Mouse (Mus musculus): ENCODE data around the gene Pde4d.

Pde4d gene

GRCm38 (mm10) chr13:109047126-109047525 lies 597.4 kb downstream of the Pde4d start:
- in situ Hi-C loops (cut with MboI) = no loop called here

DNA sequence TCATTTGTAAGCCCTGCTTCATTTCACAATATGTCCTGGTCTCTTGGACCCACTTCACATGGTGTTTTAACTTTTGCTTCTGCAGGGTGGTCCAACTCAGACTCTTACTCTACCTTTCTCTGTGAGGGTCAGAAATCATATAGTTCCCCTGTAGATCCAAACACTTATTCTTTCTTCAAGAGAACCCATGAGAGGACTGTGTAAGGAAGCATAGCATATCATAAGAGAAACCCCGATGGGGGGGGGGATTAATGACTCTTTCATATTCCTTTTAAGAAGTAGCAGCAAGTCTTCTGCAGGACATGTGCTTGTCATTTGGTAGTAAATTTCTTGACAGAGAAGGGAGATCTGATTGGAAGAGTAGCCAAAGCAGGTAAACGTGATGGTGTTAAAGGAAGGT lies 603.1 kb downstream of the Pde4d start:
- in situ Hi-C loops (cut with MboI) = no loop called here

DNA sequence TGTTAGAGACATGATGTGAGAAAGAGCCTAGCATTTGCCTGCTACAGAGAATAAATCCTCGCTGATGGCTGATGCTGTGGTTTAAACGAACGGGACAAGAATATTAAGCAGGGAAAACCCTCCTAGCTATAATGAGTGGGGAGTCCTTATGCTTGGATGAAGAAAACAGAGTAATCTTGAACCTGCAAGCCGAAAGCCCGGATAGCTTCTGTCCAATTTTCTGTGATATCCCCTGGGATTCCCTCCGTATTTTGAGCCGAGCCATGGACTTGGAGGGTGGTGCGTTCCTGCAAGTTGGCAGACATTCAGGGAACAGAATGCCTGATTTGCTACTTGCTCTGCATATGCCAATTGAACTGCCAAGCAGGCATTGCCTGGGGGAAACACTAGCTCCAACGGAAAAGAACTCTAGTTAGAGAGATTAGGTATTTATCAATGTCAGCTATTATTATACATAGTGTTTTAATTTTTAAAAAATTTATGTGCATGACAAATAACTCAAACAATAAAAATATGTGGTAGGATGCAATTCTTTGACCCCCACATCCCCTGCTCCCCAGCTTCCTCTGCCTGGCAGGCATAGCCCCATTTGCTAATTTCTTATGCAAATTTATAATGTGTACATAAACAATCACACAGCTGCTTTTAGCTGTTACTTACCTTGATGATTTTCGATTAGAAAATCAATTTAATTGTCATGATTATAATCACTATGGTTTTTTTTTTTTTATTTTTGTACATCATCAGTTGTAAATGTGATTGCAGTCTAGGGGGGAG lies 603.7 kb downstream of the Pde4d start:
- in situ Hi-C loops (cut with MboI) = no loop called here

DNA sequence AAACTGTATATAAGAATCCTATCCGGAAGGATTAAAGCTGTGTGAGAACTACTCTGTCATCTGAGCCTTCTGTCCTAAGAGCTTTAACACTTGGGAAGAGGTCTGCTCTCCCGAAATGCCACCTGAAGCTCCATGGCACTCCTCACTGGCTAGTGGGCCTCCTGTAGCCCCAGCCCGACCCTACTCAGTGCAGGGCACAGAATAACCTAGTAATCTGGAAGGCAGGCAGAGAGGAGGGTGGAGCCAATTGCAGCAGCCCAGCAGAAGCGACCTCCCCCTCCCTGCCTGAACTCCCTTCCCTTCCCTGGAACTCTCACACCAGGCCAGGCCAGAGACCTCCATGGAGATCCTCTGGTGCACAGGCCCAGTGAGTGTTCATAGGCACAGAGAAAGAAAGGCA lies 608.3 kb downstream of the Pde4d start:
- in situ Hi-C loops (cut with MboI) = no loop called here

GRCm38 (mm10) chr13:109066581-109067159 lies 616.9 kb downstream of the Pde4d start:
- in situ Hi-C loops (cut with MboI) = no loop called here

DNA sequence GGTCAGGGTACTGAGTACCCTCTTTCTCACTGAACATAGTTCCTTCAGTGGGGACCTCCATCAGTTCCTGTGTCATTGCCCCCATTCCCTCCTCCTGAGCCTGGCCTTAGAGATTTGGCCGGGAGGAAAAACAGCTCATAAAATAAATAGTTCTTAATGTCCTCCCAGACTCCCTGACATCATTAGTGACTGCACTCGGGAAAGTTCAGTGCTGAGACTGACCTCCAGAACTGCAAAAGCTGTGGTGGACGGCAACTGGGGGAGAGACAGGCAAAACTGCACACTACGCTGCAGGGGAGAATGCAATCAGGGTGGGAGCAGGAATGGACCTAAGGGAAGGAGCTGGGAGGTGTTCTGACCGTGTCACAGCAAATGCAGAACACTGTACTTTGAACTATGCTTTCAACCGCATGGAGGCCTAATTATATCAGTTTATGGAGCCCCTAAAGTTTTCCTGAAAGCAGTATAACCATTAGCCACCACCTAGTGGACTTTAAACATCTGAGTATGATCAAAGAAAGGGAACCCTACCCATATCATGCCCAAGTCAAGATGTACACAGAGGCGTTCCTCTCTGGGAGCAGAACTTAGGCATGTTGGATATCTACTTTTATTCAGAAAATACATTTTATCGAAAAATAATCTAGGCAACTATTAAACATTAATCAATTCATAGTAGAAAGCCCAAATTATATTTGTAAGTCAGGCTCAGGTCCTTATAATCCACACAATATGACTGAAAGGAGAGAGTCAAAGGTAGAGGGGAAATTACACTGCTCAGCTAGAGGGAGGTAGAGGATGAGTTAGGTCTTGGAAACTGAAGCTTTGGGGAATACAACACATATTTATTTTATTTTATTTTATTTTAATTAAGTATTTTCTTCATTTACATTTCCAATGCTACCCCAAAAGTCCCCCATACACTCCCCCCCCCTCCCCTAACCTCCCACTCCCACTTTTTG lies 618.8 kb downstream of the Pde4d start:
- in situ Hi-C loops (cut with MboI) = no loop called here

DNA sequence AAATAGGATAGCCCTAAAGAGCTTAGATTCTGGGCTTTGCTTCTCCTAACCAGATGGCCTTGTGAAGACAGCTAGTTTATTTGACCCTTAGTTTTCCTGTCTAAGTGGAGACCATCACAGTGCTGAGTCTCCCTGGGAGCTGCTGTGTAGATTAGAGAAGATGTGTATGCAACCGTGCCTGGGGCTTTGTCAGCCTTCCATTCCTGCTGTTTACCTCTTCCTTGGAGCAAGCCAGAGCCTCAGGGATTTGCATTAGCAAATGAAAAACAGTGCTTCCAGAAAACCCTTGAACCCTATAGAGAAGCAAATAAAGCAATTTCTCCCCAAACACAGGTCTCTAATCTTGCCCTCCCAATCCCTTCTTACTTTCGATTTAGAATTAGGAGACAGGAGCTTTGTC lies 623.6 kb downstream of the Pde4d start:
- in situ Hi-C loops (cut with MboI) = no loop called here

GRCm38 (mm10) chr13:109074078-109074477 lies 624.3 kb downstream of the Pde4d start:
- in situ Hi-C loops (cut with MboI) = no loop called here

DNA sequence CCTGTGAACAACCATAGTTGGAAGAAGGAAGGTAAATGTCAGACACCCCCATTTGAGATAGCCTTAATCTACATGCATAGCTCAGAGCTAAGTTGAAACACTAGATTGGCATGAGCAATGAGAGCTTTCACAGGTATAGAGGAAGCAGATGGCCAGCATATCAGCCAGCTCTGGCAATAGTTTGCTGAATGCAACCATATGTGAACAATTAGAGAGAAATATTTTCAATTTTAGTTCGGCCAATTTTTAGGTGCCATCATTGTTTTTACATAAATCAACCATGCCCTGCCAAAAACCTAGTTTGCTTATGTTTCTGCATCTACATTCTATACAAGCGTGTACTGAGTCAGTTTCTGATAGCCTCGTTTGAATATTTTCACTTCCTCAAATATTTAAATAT lies 642.9 kb downstream of the Pde4d start:
- in situ Hi-C loops (cut with MboI) = no loop called here

GRCm38 (mm10) chr13:109096654-109097053 lies 646.9 kb downstream of the Pde4d start:
- in situ Hi-C loops (cut with MboI) = no loop called here

DNA sequence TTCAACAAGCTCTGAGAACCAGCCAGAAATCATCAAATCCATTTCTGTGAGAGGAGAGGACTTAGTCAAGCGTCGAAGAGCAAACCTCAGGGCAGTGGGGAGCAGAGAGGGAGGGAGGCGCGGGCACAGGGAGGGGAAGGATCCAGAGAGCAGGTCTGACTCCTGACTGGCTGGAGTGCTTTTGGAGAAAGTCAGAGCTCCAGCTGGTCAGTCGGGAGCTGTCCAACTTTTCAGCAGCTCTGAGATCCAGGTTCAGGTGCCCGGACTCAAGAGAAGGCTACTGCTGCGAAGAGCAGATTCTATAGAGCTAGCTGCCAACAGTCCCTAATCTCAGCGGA lies 666.2 kb downstream of the Pde4d start:
- in situ Hi-C loops (cut with MboI) = no loop called here

DNA sequence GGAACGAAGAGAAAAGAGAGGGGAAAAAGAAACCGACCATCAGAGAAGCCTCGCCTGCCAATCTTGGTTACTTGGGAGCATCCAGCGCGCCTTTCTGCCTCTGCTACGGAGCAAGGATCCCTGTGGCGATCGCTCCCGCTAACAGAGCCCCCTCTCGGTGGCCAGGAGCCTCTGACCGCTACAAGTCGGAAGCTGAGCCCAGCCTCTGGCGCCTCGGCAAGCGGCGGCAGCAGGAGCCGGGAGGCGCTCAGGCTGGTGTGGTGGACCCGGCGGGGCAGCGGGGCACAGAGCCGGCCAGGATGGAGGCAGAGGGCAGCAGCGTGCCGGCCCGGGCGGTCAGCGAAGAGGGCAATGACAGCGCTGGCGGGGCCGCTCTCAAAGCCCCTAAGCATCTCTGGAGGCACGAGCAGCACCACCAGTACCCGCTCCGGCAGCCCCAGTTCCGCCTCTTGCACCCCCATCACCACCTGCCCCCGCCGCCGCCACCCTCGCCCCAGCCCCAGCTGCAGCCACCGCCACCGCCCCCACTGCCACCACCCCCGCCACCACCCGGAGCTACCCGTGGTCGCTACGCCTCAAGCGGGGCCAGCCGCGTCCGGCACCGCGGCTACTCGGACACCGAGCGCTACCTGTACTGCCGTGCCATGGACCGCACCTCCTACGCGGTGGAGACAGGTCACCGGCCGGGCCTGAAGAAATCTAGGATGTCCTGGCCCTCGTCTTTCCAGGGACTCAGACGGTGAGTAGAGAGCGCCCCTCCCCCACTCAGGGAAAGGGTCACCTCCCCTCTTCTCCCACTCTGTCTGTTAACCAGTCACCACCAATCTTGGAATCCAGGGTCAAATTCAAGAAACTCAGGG lies 666.8 kb downstream of the Pde4d start:
- in situ Hi-C loops (cut with MboI) = no loop called here

- in situ Hi-C loops (cut with MboI) = no loop called here
Measured at GRCm38 (mm10) chr13:109117210-109117791, 667.6 kb downstream of the Pde4d start.

DNA sequence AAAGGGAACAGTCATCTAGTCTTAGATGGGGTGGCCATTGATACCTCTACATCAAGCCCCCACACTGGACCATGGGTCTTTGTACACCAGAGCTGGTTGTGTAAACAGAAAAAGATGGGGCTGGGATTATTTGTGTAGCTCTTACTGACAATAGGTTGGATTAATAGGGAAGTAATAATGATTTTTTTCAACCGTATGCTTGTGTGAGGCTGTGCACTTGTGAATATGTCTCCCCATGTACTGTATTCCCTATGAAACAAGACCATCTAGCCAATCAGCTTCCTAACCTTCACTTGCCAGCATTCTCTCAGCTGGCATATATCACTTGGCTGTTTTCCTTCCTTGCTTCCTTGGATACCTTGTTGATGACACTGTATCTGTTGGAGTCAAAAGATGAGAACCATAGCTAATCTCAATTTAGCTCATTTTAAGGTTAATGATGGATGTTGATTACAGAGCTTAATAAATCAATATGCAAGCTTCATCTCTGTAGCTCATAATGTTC lies 668.6 kb downstream of the Pde4d start:
- in situ Hi-C loops (cut with MboI) = no loop called here

DNA sequence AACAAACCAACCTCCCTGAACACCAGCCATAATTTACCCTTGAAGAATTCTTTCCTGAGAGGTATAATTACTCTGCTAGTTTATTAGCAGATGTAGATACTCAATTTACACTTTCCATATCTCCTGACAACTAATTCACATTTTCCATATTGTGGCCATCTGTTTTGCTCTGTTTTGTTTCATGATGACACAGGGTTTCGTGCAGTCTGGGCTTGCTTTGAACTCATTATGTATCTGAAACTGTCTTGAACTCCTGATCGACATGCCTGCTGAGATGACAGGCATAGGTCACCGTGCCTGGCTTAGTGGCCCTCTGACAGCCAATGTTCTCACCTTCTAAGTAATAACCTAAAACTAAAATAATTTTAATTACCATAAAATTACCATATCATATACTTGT lies 672.1 kb downstream of the Pde4d start:
- in situ Hi-C loops (cut with MboI) = no loop called here

DNA sequence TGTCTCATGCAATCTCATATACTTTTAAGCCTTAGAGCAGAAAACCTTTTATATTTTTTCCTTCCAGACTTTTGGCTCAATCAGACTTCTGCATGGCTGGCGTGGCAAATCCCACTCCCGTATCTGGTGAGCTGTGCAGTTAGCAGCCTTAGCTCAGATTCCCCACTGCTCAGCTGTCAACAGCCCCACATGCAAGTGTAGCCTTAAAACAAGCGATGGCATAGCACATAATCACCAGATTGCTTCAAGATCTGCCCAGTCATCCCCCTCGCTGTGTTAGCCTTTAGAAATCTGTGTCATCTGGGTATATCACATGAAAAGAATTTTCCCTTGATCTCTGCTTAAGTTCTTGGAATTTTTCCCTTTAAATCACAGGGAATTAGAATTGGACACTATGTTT lies 686.7 kb downstream of the Pde4d start:
- in situ Hi-C loops (cut with MboI) = no loop called here

- in situ Hi-C loops (cut with MboI) = no loop called here
Measured at GRCm38 (mm10) chr13:109158703-109159102, 709.0 kb downstream of the Pde4d start.

DNA sequence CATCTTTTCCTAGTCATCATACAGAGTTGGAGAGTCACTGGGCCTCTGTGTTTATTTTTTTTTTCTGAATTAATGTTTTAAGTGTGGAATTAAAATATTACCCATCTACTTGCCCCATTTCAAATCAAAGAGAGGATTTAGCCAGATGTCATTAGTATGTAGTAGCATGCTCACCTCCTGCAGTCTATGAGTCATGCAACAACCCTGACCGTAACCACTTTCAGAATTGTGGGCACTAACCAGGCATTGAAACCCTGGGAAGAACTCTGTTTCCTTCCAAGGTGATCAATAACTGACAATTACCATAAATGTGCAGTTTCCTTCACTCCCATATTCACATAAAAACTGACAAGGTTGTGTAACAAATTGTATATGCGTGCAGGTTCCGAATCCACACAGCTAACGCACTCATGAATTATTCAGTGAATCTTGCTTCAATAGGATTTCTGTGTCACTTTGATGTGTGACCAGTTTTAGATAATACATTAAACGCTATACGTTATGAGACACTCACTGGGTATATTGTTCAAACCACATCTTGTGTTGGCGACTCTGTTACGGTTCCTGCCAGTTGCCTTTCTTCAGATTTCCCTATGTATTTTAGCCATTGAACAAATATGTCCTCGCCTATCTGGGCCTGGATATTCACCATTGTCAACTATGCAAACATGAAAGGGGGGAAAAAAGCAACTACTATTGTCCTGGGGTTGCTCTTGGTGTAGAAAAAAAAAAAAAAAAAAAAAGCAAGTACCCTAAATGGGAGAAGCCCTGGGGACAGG lies 719.0 kb downstream of the Pde4d start:
- in situ Hi-C loops (cut with MboI) = no loop called here

DNA sequence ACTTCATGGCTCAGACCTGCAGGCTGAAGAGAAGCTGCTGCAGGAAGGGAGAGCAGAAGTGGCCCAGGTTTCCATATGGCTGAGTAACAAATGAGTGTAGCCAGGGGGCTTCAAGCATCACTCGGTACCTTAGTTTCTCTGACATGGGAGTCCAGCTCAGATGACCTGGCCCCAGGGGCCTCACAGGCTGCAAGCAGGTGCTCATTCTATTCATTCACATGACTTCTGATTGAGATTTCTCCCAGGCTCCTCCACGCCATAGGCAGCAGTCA lies 719.5 kb downstream of the Pde4d start:
- in situ Hi-C loops (cut with MboI) = no loop called here

- in situ Hi-C loops (cut with MboI) = no loop called here
Measured at GRCm38 (mm10) chr13:109171688-109172087, 721.9 kb downstream of the Pde4d start.

GRCm38 (mm10) chr13:109175281-109175680 lies 725.5 kb downstream of the Pde4d start:
- in situ Hi-C loops (cut with MboI) = no loop called here
